Mouse (Mus musculus): Measurements from ENCODE around the gene Zbtb5.
"Not testable (repeated sequence)": the region's sequence is repeated elsewhere in the genome, so short reads cannot be mapped to it uniquely, and the experiment has no call there.

- TF ChIP-seq CTCF (conservative IDR thresholded peaks at IDR 0.05; ENCODE audit: low read length); NANOG (IDR thresholded peaks at IDR 0.05; ENCODE audit: borderline replicate concordance, low read length): not testable (repeated sequence)
These were observed 19.9 kb downstream of the Zbtb5 start for GRCm38 (mm10) chr4:44992330-44992729.
